Mouse (Mus musculus) induced T-regulatory cell, adult 2 months (primary cell): Measurements from ENCODE around the gene Ppm1b.

Experiments
- DNase-seq: peaks from one replicate; pipeline ENCODE4 v3.0.0-alpha.2; 2012; ENCODE audit warnings: low read depth

Ppm1b gene

DNA sequence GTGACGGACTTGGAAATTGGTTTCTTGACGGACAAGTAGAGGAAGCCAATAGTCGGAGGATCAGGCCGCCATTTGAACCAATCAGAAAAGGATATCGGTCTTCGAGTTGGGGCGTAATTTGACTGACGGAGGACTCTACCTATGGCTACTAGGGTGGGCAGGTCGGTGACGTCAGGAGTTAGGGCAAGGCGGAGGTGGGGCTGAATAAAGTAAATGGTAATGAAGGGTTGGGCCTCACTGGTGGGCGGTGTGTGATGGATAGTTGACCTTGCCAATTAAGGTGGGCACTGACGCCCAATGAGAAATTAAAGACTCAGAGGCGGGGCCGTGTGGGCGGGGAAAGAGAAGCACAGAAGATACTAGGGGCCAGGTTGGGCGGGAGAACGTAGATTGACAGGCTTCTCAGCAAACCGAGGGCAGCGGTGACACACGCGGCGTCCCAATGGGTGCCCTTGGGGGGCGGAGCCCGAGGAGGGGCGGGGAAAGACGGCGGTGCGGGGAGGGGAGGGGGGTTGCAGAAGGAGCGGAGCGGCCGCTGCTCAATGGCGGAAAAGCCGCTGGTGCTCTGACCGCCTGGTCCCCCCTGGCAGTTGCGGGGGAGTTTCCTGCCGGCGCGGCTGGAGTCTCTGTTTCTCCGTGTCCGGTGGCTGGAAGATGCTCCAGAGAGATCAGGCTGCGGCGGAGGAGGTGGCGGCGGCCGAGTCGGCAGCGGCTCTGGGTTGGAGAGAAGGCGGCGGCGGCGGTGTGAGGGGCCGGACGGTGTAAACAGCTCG, 1.1 kb downstream of the Ppm1b start:
- DNase-seq: peak; percentile 100

DNA sequence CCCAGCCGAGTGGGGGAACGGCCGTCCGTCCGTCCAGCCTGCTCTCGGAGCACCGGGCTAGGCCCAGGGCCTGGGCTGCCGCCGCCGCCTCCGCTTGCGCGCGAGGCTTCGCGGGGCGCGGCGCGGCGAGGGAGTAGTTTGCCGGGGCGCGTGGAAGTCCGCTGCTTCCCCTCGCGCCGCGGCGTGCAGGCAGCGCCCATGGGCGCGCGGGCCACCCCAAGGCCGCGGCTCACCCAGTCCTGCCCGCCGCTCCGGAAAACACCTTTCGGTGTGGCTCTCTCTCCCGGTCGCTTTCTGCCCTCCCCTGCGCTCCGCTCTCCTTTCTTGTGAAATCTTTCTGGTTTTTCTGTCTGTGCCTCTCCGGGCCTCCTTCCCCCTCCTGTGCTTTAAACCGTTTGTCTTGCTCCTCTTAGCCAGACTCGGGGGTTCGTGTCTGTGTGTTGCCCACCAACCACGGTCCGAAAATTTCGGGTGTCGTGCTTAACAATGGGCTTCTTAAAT, 1.9 kb downstream of the Ppm1b start:
- peak; percentile 72 for DNase-seq

DNA sequence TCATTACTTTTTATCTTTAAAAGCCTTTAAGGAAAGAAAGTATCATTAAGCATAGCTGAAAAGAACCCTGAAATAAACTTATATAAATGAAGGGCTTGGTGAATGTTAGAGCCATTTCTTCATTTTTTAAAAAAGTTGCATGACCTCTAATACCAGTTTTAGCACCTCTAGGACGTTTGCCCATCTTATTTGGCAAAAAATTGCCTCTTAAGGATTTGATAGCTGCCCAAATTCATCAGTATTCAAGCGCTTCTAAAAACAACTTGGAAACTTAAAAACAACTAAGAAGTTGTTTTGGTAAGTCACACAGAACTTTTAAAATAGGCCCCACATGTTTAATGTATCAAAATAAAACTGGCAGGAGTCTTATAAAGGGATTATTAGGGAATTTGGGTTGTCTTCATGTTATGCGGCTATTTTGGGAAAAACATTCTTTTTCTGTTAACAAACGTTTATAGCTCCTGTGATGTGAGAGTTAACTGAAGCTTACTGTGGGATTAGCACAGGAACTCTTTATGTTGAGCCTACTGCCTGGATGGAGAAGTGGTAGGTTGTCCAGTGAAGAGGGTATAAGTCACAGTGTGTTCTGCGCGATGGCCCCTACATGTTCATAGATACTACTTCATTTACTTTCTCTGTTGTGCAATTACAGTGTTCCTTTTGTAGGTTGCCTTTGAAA, 2.6 kb downstream of the Ppm1b start:
- no peak for DNase-seq

- no peak for DNase-seq
Observed at GRCm38 (mm10) chr17:84959665-84960020, 3.1 kb downstream of the Ppm1b start.

DNA sequence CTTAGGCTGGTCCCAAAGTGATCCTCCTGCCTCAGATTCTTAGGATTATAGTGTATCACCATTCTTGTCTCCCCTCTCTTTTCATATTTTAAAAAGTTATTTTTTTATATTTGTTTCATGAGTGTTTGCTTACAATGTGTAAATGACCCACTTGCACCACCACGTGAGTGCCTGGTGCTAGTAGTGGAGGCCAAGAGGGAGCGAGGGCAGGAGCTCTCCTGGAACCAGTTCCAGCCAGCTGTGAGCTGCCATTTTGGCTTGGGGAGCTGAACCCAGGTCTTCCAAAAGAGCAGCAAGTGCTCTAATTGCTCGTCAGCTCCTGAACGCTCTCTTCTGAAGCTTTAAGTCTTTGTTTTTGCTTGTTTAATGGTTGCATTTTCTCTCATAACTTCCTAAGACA, 3.6 kb downstream of the Ppm1b start:
- no peak for DNase-seq

- DNase-seq: no peak
Observed at GRCm38 (mm10) chr17:84962046-84962445, 5.5 kb downstream of the Ppm1b start.

DNA sequence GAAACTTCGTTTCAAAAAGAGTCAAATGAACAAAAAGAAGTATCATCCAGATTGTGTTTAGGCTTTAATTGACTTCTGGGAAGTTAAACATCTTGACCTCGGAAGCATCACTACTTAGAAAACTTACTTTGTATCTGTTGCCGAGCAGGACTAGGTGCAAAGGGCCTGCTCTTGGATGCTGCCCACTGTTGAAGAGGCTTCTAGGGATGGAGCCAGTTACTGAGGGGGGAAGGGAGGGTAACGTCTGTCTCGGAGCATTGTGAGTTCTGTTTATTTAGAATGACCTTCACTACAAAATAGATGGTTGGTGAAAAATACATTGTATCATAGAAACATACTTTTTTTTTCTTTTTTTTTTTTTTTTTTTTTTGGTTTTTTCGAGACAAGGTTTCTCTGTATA, 7.1 kb downstream of the Ppm1b start:
- no peak for DNase-seq

DNA sequence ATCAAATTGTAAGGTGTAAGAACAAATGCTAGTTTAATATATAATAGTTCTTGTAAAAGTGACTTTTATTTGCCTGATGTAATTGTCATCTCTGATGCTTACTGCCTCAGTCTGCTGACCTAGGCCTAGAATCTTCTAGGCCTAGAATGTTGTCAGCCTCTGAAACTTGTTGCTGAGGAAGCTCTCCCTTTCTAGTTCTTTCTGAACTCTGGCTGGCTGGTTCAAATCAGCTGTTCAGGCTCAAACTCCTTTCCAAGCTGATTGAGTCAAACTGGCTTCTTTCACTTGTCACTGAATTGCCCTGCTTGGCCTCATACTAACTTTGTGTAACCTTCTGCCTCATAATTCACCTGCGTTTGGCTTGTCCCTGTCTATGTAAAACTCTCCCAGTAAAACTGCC, 9.7 kb downstream of the Ppm1b start:
- DNase-seq: no peak

GRCm38 (mm10) chr17:84967045-84967444, 10.5 kb downstream of the Ppm1b start:
- no peak for DNase-seq

GRCm38 (mm10) chr17:84969916-84970315, 13.4 kb downstream of the Ppm1b start:
- no peak for DNase-seq

DNA sequence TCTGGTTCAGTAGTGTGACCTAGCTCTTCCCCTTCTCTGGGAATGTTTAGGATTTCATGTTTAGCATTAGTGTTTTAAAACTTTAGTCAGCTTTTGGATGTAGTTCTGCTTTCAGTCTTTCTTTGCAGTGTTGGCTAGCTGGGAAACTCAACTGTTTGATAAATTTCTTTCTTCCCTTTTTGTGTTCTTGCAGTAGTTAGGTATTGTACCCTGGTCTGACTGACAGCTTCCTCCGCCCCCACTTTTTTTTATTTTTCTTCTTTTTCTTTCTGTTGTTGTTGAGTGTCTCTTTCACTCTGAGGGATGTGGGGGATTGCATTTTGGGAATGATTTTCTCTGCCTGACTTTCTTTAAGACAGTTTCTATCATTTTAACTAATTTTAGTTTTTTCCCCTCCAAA, 25.2 kb downstream of the Ppm1b start:
- no peak for DNase-seq

GRCm38 (mm10) chr17:84982735-84983134, 26.2 kb downstream of the Ppm1b start:
- no peak for DNase-seq

GRCm38 (mm10) chr17:84986368-84986767, 29.8 kb downstream of the Ppm1b start:
- DNase-seq: no peak

GRCm38 (mm10) chr17:84987834-84988410, 31.4 kb downstream of the Ppm1b start:
- no peak for DNase-seq

DNA sequence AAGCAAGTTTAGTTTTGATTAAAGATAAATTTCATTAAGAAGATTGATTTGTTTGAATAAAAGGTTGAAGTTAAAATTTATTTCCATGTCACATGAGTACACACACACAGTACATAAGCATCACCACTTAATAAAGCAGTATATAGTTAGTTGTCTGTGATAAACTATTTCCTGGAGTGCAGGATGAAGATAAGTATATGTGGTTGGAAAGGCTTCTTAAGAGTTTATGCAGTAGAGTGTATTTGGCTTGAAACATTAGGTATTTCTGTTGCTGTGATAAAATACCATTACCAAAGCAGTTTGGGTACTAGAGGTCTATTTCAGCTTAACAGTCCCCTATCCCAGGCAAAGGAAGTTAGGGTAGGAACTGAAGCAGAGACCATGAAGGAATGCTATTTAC, 32.0 kb downstream of the Ppm1b start:
- DNase-seq: no peak

GRCm38 (mm10) chr17:84995844-84996243, 39.3 kb downstream of the Ppm1b start:
- DNase-seq: no peak

GRCm38 (mm10) chr17:84997639-84998038, 41.1 kb downstream of the Ppm1b start:
- DNase-seq: no peak

DNA sequence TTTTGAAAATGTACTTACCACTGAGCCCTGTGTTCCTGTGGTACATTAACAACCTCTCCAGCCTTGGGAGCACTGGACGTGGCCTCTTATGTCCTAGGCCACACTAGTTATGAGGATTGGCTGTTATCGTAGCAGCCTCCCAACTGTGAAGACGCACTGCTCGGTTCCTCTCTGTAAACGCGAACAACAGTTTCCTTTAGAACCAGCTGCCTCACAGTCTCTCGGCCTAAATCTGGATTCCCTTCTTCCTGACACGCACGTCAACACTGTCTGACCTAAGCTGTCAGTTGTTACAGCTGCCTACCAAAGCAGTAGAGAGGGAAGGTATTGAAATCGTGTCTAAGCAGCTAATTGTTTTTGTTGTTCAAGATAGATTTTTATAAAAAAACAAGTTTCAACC, 43.1 kb downstream of the Ppm1b start:
- DNase-seq: no peak

DNA sequence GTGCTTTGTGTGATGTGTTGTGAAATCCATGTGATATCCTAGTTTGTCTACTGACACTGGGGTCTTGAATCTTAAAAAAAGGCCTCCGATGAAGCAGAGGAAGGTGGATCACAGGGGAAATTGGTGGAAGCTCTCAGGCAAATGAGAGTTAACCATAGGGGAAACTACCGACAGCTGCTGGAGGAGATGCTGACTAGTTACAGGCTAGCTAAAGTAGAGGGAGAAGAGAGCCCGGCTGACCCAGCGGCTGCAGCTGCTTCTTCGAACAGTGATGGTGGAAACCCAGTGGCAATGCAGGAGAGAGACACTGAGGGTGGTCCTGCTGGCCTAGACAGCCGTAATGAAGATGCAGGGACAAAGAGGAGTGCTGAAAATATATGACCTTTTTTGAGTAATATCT, 56.9 kb downstream of the Ppm1b start:
- no peak for DNase-seq

DNA sequence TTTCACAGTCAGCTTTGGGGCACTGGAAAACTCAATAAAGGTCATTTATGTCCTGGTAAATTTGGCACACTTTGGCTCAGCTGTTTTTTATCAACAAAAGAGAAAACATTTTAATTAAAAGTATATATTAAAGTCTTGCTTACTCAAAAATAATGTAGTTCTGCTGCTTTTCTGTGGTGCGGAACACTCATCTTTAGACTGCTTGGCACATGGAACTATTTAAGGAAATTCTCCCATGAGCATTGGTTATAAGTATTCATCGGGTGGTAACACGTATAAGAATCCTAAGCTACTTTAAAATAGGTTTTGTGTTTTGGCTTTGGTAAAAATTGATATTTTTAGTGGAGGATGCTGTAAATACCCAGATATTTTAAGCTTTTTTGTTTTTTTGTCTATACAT, 58.1 kb downstream of the Ppm1b start:
- no peak for DNase-seq

DNA sequence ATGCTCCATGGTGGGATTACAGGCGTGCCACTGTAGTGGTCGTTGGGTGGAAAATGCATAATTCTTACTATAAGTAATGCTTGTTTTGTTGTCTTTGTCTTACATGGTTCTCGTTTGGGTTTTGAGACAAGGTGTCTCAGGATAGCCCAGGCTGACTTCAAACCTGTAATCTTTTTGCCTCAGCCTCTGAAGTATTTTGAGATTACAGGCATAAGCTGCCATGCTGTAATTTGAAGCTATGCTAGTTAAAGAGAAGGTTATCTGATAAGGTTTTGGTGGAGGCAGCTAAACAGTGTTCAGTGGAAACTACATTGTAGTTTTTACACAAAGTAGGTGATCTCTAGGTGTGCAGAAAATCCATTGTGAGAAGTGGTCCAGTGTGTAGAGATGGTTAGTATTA, 61.8 kb downstream of the Ppm1b start:
- DNase-seq: no peak

DNA sequence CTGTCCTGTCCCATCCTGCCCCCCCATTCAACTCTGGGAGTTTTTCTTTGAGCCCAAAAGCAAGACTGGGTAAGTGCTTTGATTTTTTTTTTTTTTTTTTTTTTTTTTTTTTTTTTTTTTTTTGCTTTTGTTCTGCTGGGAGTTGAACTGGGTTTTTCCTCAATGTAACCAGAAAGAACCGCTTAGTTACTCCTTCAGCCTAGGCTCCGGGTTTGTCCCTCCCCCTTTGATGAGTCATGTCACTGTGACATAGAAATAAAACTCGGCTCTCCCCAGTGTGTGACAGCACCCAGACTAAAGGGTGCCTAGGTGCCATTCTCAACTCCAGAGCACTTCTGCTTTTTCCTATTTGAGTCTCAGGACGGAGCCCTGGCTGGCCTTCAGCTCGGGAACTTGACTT, 62.3 kb downstream of the Ppm1b start:
- peak; percentile 42 for DNase-seq

DNA sequence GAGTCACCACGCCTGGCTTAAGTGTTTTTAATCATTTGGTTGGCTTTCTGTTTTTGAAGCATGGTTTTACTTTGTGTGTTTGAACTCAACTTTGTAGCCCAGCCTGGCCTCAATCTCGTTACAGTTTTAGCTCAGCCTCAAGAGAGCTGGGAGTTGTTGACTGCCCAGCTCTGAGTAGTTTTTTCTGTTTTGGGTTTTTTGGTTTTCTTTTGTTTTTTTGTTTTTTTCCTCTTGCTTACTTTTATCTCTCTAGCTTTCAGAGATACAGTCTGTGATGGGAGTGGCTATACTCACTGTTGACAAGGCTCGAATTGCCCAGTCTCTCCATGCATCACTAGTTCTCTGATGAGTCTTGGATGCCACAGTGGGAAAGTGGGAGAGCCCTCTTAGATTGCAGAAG, 63.8 kb downstream of the Ppm1b start:
- no peak for DNase-seq
